Mouse (Mus musculus) pancreas, adult 10 weeks (tissue): Measurements from ENCODE around the gene Nme2. TPM values are rescaled to one million over a fixed set of nuclear protein-coding genes. Genes with fewer than 3 reads are reported as not detected.

ENCODE experiments used
- polyA plus RNA-seq: library from polyadenylated mRNA; stranded (reverse); fragments of 350-450 nt; fragmentation: Illumina TruSeq; extraction: RNeasy Lipid Tissue Mini Kit (QIAGEN cat#74804); gene quantifications from one replicate; pipeline ENCODE4 v1.2.3, GENCODE M21; 2015; ENCODE audit warnings: low read depth, low replicate concordance; ENCODE audit not compliant: insufficient read depth

The Nme2 gene
- polyA plus RNA-seq, result 152 TPM

GRCm38 (mm10) chr11:93956159-93956558, at the start of gene Nme2:
Nme2 (minus strand) TSS chr11:93956259.

GRCm38 (mm10) chr11:93995720-93996305, 39.8 kb upstream of the Nme2 start, which contains the start of gene Spag9:
Spag9 (plus strand) TSS chr11:93996091.

GRCm38 (mm10) chr11:93968005-93968847, 12.2 kb upstream of the Nme2 start, which contains the start of the genes Gm20390 and Nme1:
Gm20390 (minus strand) TSS chr11:93968293.
Nme1 (minus strand) TSS chr11:93968521.

Other genes starting within 250 kb of the Nme2 start
- 3.3 TPM for gene Utp18, start 70.5 kb downstream of the Nme2 start, polyA plus RNA-seq
- gene Mbtd1, start 70.4 kb downstream of the Nme2 start, polyA plus RNA-seq, result 3.6 TPM
- 28.1 TPM for gene Gm20390, start 12.0 kb upstream of the Nme2 start, polyA plus RNA-seq
- gene Nme1, start 12.3 kb upstream of the Nme2 start, polyA plus RNA-seq, result 20.5 TPM
- 15.5 TPM for gene Spag9, start 39.8 kb upstream of the Nme2 start, polyA plus RNA-seq